Mouse (Mus musculus): ENCODE measurements at regions not wholly inside any gene's neighbourhood (a gene's known extent, or its start where the extent isn't known, plus 50 kb on each side); places are given as distances from the start of the nearest gene placed in this dataset.
"Not testable (repeated sequence)": the region's sequence is repeated elsewhere in the genome, so short reads cannot be mapped to it uniquely, and the experiment has no call there.

DNA sequence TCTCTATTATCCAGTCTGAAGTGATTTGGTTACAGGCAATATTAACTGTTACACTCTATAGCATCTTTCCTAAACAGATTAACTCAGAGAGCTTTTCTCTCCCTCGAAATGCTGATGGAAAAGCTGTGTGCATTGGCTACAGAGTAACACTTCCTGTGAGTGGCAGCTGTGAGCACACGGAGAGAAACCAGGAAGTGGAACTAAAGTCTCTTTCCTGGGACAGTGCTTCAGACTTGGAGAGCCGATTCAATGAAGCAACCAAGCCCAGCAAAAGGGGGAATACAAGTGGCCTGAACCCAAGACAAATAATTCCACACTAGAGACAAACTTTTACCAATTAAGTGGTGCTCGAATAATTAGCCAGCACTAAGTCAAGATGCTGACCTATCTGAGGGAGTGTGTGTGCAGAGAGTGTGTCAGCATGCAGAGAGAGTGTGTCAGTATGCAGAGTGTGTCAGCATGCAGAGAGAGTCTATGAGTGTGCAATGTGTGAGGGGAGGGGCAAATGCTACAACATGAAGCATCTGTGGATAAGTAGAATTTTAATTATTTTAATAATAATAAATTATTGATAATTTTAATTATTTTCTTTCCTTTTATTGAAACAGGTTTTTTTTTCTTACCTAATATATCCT is 74.9 kb upstream of the 1110032F04Rik start:
- DNase-seq (ENCODE audit: low spot score): no peak

- peak; percentile 3 for DNase-seq (ENCODE audit: low spot score)
These were observed 73.7 kb upstream of the 1110032F04Rik start for GRCm38 (mm10) chr3:68795641-68796040.

DNA sequence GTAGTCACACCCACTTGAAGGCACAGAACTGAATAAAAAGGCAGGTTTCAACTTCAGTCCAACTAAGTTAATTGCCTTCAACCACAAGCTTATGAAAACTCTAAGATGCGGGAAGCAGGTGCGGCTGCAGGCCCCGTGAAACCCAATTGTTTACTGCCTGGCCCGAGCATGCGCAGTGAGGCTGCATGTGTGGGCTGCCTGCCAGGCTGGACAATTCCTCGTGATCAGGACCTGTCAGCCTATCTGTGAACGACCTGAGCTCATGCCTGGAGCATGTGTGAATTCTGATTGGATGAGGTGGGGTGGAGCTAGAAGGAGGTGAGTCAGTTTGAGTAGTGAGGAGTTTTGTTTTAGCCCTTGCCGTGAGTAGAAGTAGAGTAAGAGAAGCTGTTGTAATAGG is 71.0 kb upstream of the 1110032F04Rik start:
- DNase-seq (ENCODE audit: low spot score): not testable (repeated sequence)

DNA sequence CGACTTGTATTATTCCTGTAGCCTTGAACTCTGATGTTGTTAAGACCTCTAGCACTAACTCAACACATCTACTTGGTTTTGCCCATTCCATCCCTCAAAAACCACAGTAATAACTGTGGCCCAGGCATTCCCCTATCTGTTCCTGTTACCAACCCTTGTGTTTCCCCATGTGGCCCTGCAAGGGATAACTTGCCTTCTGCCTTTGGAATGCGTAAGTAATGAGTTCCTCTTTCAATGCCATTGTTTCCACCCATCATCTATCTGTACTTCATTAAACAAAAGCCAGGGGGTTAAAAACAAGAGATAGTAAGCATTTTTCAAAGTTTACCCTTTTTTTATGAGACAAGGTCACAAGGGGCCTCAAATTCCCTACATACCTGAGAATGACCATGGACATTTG is 60.5 kb upstream of the 1110032F04Rik start:
- no peak for DNase-seq (ENCODE audit: low spot score)

- no peak for DNase-seq (ENCODE audit: low spot score)
These were observed 55.9 kb upstream of the 1110032F04Rik start for GRCm38 (mm10) chr3:68813461-68813860.

GRCm38 (mm10) chr3:68814011-68814690 is 55.2 kb upstream of the 1110032F04Rik start:
- DNase-seq (ENCODE audit: low spot score): no peak

GRCm38 (mm10) chr3:68815621-68816020 is 53.8 kb upstream of the 1110032F04Rik start:
- DNase-seq (ENCODE audit: low spot score): no peak

DNA sequence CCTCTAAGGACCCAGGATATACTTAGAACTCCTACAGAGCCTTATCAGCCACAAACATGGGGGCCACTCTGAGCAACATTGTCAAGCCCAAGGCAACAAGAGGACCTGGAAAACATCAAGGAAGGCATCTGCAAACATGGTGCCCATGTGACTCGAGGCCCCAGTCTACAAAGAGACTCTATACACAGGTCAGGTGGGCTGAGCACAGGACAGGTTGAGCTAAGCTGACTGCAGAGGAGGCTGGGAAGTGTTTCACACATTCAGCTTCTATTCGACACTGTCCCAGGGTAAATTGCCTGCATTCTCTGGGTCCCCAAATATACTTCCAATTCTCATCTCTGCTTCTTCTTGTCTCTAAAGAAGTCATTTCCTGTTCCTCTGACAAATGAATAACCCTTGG is 52.1 kb upstream of the 1110032F04Rik start:
- no peak for DNase-seq (ENCODE audit: low spot score)
